Mouse (Mus musculus) stomach, postnatal 0 days (tissue): ENCODE data around the gene Armc10.

ENCODE experiments used
- CTCF ChIP-seq: IDR thresholded peaks from 2 replicates; pipeline ENCODE4 v1.5.1; 2016; ENCODE audit warnings: antibody characterized with exemption, low read depth, mild to moderate bottlenecking, moderate library complexity
- EP300 ChIP-seq: optimal IDR thresholded peaks from 2 replicates; pipeline ENCODE3; 2016; ENCODE audit warnings: antibody characterized with exemption

GRCm38 (mm10) chr5:21702873-21703475 lies 57.4 kb downstream of the Armc10 start:
- TF ChIP-seq CTCF (no peak), EP300 (no peak)
